Mouse (Mus musculus): ENCODE data around the gene Ndufa4l2.

Ndufa4l2 gene

GRCm38 (mm10) chr10:127557397-127557796 lies 42.6 kb downstream of the Ndufa4l2 start:
- no peak for ATAC-seq (ENCODE audit: insufficient number of reproducible peaks, low FRiP score, low TSS enrichment)

- no peak for ATAC-seq (ENCODE audit: insufficient number of reproducible peaks, low FRiP score, low TSS enrichment)
Observed at GRCm38 (mm10) chr10:127561145-127561544, 46.4 kb downstream of the Ndufa4l2 start.

GRCm38 (mm10) chr10:127563840-127564239 lies 49.1 kb downstream of the Ndufa4l2 start:
- no peak for ATAC-seq (ENCODE audit: insufficient number of reproducible peaks, low FRiP score, low TSS enrichment)

GRCm38 (mm10) chr10:127564301-127564700 lies 49.5 kb downstream of the Ndufa4l2 start:
- no peak for ATAC-seq (ENCODE audit: insufficient number of reproducible peaks, low FRiP score, low TSS enrichment)
